Mouse (Mus musculus) C2C12 (cell line): ENCODE results near the gene Rpsa. TPM values are rescaled to one million over a fixed set of nuclear protein-coding genes. Genes with fewer than 3 reads are reported as not detected.

Source experiments
- H3K27me3 ChIP-seq: one replicate; pipeline ENCODE4 v1.6.1; 2011; ENCODE audit not compliant: control insufficient read depth, insufficient read depth, insufficient read length
- H3K36me3 ChIP-seq: one replicate; pipeline ENCODE4 v1.6.1; 2011; ENCODE audit not compliant: control insufficient read depth, insufficient read depth
- H3K4me3 ChIP-seq: one replicate; pipeline ENCODE4 v1.5.1; 2011; ENCODE audit warnings: mild to moderate bottlenecking, control low read depth; ENCODE audit not compliant: poor library complexity, insufficient read depth, severe bottlenecking
- H3K79me2 ChIP-seq: one replicate; pipeline ENCODE4 v1.6.1; 2011; ENCODE audit not compliant: control insufficient read depth, insufficient read depth
- H3K79me3 ChIP-seq: one replicate; pipeline ENCODE4 v1.6.1; 2011; ENCODE audit warnings: low read depth, control low read depth
- H3ac ChIP-seq: one replicate; pipeline ENCODE3; 2011; ENCODE audit warnings: low read depth; ENCODE audit not compliant: control insufficient read depth, insufficient read length
- CEBPB ChIP-seq: IDR thresholded peaks from one replicate; pipeline ENCODE4 v1.6.1; 2011; ENCODE audit warnings: low read depth, mild to moderate bottlenecking, control low read depth, moderate library complexity
- CTCF ChIP-seq: IDR thresholded peaks from one replicate; pipeline ENCODE4 v1.5.1; 2011; ENCODE audit not compliant: control insufficient read depth, insufficient read depth, insufficient read length
- FOSL1 ChIP-seq: IDR thresholded peaks from one replicate; pipeline ENCODE4 v1.8.0; 2011; ENCODE audit warnings: mild to moderate bottlenecking, low read length; ENCODE audit not compliant: poor library complexity, insufficient read depth, severe bottlenecking
- MAX ChIP-seq: IDR thresholded peaks from one replicate; pipeline ENCODE4 v1.6.1; 2011; ENCODE audit warnings: mild to moderate bottlenecking, control low read depth
- MYOD1 ChIP-seq: IDR thresholded peaks from one replicate; pipeline ENCODE4 v1.6.1; 2011; ENCODE audit warnings: low read depth; ENCODE audit not compliant: control insufficient read depth, insufficient read length
- MYOG ChIP-seq: IDR thresholded peaks from one replicate; pipeline ENCODE4 v1.6.1; 2011; ENCODE audit not compliant: control insufficient read depth, insufficient read length; ENCODE audit errors: extremely low read depth
- USF1 ChIP-seq: IDR thresholded peaks from one replicate; pipeline ENCODE4 v1.6.1; 2011; ENCODE audit warnings: low read depth, mild to moderate bottlenecking, control low read depth, moderate library complexity
- polyA plus RNA-seq: library from polyadenylated mRNA; unstranded; fragments of >200 nt; fragmentation: generic; extraction: Trizol; gene quantifications from one replicate; pipeline ENCODE4 v1.2.1, GENCODE M21; 2012; ENCODE audit warnings: missing spikeins

Gene Rpsa
- polyA plus RNA-seq, 1 experiment, result 3,947 TPM

DNA sequence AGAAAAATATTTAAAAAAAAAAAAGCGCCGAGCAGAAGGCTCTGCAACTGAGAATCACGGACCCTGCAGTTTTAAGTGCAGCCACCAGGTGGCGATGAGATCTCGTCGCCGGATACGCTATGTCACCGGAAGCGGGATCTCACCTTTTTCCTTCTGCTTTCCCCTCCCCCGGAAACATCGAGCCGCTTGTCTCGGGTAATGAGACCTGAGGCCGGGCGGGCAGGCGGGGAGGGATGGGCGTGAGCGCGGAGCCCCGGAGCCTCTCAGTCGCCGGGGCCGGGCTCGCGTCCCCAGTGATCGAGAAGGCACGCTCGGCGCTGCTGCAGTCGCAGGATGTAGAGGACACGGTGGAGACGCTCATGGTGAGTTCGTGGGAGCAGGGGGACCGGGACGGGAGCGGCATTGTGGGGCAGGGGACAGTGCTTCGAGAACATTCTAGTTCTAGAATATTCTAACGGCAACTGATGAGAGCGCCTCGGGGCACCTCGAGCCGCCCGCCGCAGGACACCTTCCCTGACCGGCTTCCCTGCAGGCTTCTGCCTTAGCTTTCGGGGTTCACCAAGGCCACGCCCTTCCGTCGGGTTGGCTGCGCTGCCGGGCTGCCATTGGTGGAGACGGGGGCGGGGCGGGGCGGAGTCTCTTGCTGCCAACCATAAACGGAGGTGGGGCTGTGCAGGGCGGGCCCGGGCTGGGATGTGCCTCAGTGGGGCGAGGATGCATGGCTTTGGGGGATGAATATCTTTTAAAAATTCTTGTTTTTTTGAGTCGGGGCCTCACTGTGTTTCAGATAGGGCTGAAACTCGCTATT, 17.1 kb upstream of the Rpsa start, which contains the start of gene Slc25a38:
Gene Slc25a38, plus strand, starts transcription at position 164 of the 808 bp plus-strand sequence.
- Histone ChIP-seq H3K27me3 (no peaks in the 10 kb centered on the region), H3ac (peak within 1 kb of the TSS; percentile 64), H3K4me3 (peak within 1 kb of the TSS; percentile 61), H3K79me3 (peaks cover 10% of the 10 kb centered on the region), H3K36me3 (no peaks in the 10 kb centered on the region), H3K79me2 (peaks cover 32% of the 10 kb centered on the region)
- TF ChIP-seq CTCF (peak; percentile 56), USF1 (no peak), MAX (no peak), MYOG (no peak), CEBPB (no peak), MYOD1 (no peak)

DNA sequence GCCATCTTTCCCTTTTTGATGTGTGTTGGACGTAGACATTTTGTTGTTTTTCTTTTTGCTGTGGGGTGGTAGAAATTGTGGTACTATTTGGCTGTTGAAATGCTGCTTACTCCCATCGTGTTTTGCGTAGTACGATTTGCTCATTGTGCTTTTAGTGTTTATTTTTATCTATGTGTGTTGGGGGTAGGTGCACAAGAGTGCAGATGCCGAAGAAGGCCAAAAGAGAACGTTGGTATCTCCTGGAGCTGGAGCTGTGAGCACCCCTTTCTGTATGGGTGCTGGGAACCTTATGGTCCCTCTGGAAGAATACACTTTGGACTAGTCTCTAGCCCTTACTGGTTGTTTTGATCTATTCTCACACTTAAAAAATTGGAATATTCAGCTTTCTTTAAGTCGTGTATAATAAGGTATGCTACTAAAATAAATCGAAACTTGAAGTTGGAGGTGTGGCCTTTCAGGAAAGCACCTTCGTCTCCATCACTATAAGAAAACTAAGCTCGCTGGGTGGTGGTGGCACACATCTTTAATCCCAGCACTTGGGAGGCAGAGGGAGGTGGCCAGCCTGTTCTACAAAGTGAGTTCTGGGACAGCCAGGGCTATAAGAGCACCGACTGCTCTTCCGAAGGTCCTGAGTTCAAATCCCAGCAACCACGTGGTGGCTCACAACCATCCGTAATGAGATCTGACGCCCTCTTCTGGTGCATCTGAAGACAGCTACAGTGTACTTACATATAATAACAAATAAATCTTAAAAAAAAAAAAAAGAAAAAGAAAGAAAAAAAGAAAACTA, 16.1 kb upstream of the Rpsa start:
- Histone ChIP-seq H3K36me3 (no peaks in the 10 kb centered on the region), H3K79me3 (peaks cover 10% of the 10 kb centered on the region), H3K27me3 (no peaks in the 10 kb centered on the region), H3K79me2 (peaks cover 32% of the 10 kb centered on the region), H3K4me3 (peak overlapping the region; percentile 61), H3ac (no peak overlapping the region)
- TF ChIP-seq MAX (no peak), CEBPB (no peak), FOSL1 (no peak), MYOD1 (no peak), USF1 (no peak), CTCF (no peak), MYOG (no peak)

DNA sequence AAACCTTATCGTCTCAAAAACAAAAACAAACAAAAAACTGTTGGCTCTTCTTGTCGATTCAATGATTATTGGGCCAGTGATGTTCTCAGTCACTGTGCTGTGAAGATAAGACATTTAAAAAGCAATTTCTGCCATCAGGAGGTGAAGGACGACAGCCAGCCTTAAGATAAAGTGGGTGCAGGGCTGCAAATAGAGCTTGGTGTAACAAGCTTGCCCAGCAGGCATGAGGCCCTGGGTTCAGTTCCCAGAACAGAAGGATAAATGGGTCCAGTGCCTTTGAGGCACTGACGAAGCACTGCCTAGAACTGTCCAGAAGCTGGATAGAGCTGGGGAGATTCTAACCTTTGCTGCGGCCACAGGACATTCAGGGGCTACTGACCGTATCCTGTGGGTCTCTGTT, 15.0 kb upstream of the Rpsa start:
- Histone ChIP-seq H3ac (no peak overlapping the region), H3K36me3 (no peaks in the 10 kb centered on the region), H3K79me3 (peaks cover 10% of the 10 kb centered on the region), H3K79me2 (peaks cover 32% of the 10 kb centered on the region), H3K4me3 (no peak overlapping the region), H3K27me3 (no peaks in the 10 kb centered on the region)
- TF ChIP-seq MYOG (no peak), MYOD1 (no peak), CEBPB (no peak), CTCF (no peak), USF1 (no peak), MAX (no peak), FOSL1 (no peak)

DNA sequence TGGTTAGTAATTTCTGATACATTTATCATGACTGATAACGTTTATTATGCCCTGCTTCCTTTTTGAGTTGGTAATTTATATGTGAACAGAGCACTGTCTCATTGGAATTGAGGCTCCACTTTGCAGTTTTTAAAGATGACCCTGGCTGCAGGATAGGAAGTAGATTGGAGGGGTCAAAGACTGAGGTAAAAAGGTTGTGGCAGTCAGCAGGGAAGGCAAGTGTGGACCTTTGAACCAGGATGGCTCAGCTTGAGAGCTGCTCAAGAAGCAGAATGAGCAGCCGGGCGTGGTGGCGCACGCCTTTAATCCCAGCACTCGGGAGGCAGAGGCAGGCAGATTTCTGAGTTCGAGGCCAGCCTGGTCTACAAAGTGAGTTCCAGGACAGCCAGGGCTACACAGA, 14.0 kb upstream of the Rpsa start:
- Histone ChIP-seq H3K79me3 (peaks cover 10% of the 10 kb centered on the region), H3K27me3 (no peaks in the 10 kb centered on the region), H3K79me2 (peaks cover 32% of the 10 kb centered on the region), H3K36me3 (no peaks in the 10 kb centered on the region), H3K4me3 (no peak overlapping the region), H3ac (no peak overlapping the region)
- no peak for TF ChIP-seq MYOD1
- TF ChIP-seq FOSL1, result no peak
- no peak for TF ChIP-seq CEBPB
- no peak for TF ChIP-seq MYOG
- TF ChIP-seq USF1, result no peak
- no peak for TF ChIP-seq CTCF
- no peak for TF ChIP-seq MAX

DNA sequence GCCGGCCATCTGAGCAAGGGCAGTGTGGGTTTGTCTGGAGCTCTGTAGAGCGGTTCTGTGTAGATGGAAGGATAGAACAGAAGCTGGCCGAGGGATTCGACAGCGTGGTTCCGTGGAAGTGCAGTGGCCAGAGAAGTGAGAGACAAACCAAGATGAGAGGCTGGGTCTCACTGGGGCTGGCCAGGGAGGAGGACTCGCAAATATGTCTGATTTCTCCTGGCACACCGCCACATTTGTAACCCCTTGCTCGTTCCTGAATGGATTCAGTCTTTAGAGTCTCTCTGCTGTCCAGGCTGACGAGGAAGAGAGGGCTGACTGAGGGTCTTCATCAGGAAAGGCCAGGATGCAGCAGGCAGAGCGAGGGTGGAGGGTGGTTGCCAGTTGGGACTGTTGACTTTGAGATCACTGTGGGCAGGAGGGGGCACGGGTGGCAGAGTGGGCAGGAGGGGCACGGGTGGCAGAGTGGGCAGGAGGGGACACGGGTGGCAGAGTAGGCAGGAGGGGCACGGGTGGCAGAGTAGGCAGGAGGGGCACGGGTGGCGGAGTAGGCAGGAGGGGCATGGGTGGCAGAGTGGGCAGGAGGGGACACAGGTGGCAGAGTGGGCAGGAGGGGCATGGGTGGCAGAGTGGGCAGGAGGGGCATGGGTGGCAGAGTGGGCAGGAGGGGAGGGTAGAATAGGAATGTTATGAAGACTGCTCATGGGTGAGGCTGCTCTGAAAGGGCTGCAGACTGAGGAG, 13.3 kb upstream of the Rpsa start:
- Histone ChIP-seq H3K27me3 (no peaks in the 10 kb centered on the region), H3K36me3 (no peaks in the 10 kb centered on the region), H3ac (no peak overlapping the region), H3K4me3 (no peak overlapping the region), H3K79me2 (peaks cover 32% of the 10 kb centered on the region), H3K79me3 (peaks cover 10% of the 10 kb centered on the region)
- TF ChIP-seq CEBPB (no peak), MYOG (no peak), USF1 (no peak), FOSL1 (no peak), CTCF (no peak), MYOD1 (no peak), MAX (no peak)
